Mouse (Mus musculus) G1E-ER4 (cell line): Measurements from ENCODE around the gene Gprc5a. TPM values are rescaled to one million over a fixed set of nuclear protein-coding genes. Genes with fewer than 3 reads are reported as not detected.

Experiments
- GATA1 ChIP-seq: IDR thresholded peaks from one replicate; pipeline ENCODE4 v1.8.0; 2012; ENCODE audit warnings: low read length, inconsistent platforms
- polyA plus RNA-seq: library from polyadenylated mRNA; stranded (reverse); fragments of >175 nt; gene quantifications from 2 replicates; pipeline ENCODE4 v1.2.3, GENCODE M21; 2012

Gene Gprc5a
- polyA plus RNA-seq, 1 experiment = not detected

GRCm38 (mm10) chr6:135102736-135103303 is 37.4 kb downstream of the Gprc5a start:
- TF ChIP-seq GATA1 = no peak

- no peak for TF ChIP-seq GATA1
Measured at GRCm38 (mm10) chr6:135107014-135107413, 41.6 kb downstream of the Gprc5a start.

- no peak for TF ChIP-seq GATA1
Measured at GRCm38 (mm10) chr6:135112411-135113113, 47.1 kb downstream of the Gprc5a start.

- no peak for TF ChIP-seq GATA1
Measured at GRCm38 (mm10) chr6:135113114-135113436, 47.6 kb downstream of the Gprc5a start.

- no peak for TF ChIP-seq GATA1
Measured at GRCm38 (mm10) chr6:135116479-135116878, 51.0 kb downstream of the Gprc5a start.

- no peak for TF ChIP-seq GATA1
Measured at GRCm38 (mm10) chr6:135118183-135118582, 52.7 kb downstream of the Gprc5a start, which contains the start of gene Gprc5d. Gprc5d (minus strand) TSS chr6:135118283.

- TF ChIP-seq GATA1 = no peak
Measured at GRCm38 (mm10) chr6:135124755-135125380, 59.4 kb downstream of the Gprc5a start.

- no peak for TF ChIP-seq GATA1
Measured at GRCm38 (mm10) chr6:135133086-135133485, 67.6 kb downstream of the Gprc5a start.

- no peak for TF ChIP-seq GATA1
Measured at GRCm38 (mm10) chr6:135133486-135133885, 68.0 kb downstream of the Gprc5a start.

Other genes starting within 250 kb of the Gprc5a start
- 1.3 and 1.8 TPM in 2 replicates for gene Crebl2, start 235.5 kb upstream of the Gprc5a start, polyA plus RNA-seq
- 1.7 and 1.8 TPM in 2 replicates for gene Gpr19, start 167.1 kb upstream of the Gprc5a start, polyA plus RNA-seq
- gene Cdkn1b, start 145.2 kb upstream of the Gprc5a start, polyA plus RNA-seq = 34.0 and 43.9 TPM in 2 replicates
- gene Apold1, start 83.9 kb upstream of the Gprc5a start, polyA plus RNA-seq = 0.24 and 0.42 TPM in 2 replicates
- gene Ddx47, start 54.0 kb upstream of the Gprc5a start, polyA plus RNA-seq = 6.4 and 11.6 TPM in 2 replicates
- not detected in 2 replicates for gene Gprc5d, start 52.6 kb downstream of the Gprc5a start, polyA plus RNA-seq
- gene Fam234b, start 132.3 kb downstream of the Gprc5a start, polyA plus RNA-seq = 10.7 and 12.2 TPM in 2 replicates
- 8.2 and 15.9 TPM in 2 replicates for gene Hebp1, start 132.4 kb downstream of the Gprc5a start, polyA plus RNA-seq
- not detected in 2 replicates for gene Gsg1, start 188.7 kb downstream of the Gprc5a start, polyA plus RNA-seq
- gene Pbp2, start 244.8 kb downstream of the Gprc5a start, polyA plus RNA-seq = not detected in 2 replicates